Mouse (Mus musculus) olfactory bulb, adult 2 months (tissue): Measurements from ENCODE around the gene Paxbp1.

Experiments
- CTCF ChIP-seq: fragments of 200-500 bp; IDR thresholded peaks from 2 replicates; pipeline ENCODE4 v1.5.1; 2012; ENCODE audit warnings: low read depth, mild to moderate bottlenecking, low read length, moderate library complexity; ENCODE audit not compliant: insufficient read depth
- POLR2A ChIP-seq: fragments of 200-500 bp; IDR thresholded peaks from 2 replicates; pipeline ENCODE4 v1.6.1; 2012; ENCODE audit warnings: mild to moderate bottlenecking, low read depth, low read length, moderate library complexity; ENCODE audit not compliant: insufficient read depth

- TF ChIP-seq CTCF (no peak), POLR2A (no peak)
Observed at GRCm38 (mm10) chr16:91064583-91065365, 20.4 kb upstream of the Paxbp1 start.
